ENCODE assay signal across 8 mouse cellular contexts in the genomic region with DNA sequence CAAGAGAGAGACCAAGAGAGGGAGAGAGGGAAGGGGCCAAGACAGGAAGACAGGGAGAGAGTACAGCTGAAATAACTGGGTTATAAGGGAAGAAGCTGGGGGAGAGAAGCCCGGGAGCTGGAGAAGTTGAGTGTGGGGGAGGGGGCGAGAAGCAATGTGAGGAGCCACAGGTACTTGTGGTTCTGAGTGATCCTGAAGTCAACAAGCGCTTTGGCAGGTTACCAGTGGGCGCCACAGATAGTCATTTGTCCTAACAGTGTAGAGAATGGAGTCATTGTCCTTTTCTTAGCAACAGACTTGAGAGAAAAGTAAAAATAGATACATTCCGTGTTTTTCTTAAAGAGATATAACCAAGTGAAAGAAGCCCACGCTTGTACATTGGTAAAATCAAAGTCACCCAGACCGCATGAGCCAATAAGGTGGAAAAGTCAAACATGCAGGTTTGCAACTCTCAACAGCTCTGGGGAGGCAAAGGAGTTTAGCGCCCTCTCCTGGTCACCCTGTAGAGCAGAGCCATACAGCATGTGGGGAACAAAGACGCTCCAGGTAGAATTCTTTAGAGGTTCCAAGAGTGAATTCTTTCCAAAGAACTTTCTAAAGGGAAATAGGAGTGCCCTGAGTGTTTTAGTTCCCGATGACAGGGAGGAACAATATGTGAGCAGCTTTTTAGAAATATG. TPM values are rescaled to one million over a fixed set of nuclear protein-coding genes. Genes with fewer than 3 reads are reported as not detected.
DNase-seq lines count a peak whose midpoint lies in the region; ATAC-seq and TF ChIP-seq lines count a peak whose summit lies in the region.

No protein-coding gene starts in this region.

- 48% methylated on average over 10 of the region's 10 CpGs for WGBS in kidney, adult 2 months
- WGBS in kidney, embryonic 14.5 days, result 62% methylated on average over 10 of the region's 10 CpGs

- peak; percentile 72 for TF ChIP-seq CTCF in kidney, adult 2 months (conservative IDR thresholded peaks at IDR 0.05; ENCODE audit: insufficient read depth, insufficient read length, low read depth, low read length)

- peak; percentile 57 for DNase-seq in kidney, adult 2 months
- peak; percentile 88 for DNase-seq in adipocyte (ENCODE audit: low spot score)
- DNase-seq in embryo, embryonic 11.5 days (ENCODE audit: low read depth, low spot score), result peak; percentile 32
- peak; percentile 20 to 23 for DNase-seq in left cerebral cortex, postnatal 36 days (ENCODE audit: low spot score in 2 of 2)
- peak; percentile 53 for DNase-seq in ovary, postnatal 14 days (ENCODE audit: low spot score)
- peak; percentile 58 for DNase-seq in thymus, postnatal 25 days

- no peaks in the 10 kb centered on the region for H3K27me3 ChIP-seq in kidney, adult 2 months (replicated peaks; ENCODE audit: control insufficient read depth, insufficient read depth, low read length)
- no peaks in the 10 kb centered on the region for H3K27me3 ChIP-seq in kidney, embryonic 14.5 days (ENCODE audit: control insufficient read depth, insufficient read depth, low read length)

- H3K36me3 ChIP-seq in kidney, adult 2 months (ENCODE audit: control insufficient read depth, insufficient read depth, low read length), result no peaks in the 10 kb centered on the region
- no peaks in the 10 kb centered on the region for H3K36me3 ChIP-seq in kidney, embryonic 14.5 days (ENCODE audit: control insufficient read depth, insufficient read depth, low read length)

- H3K4me1 ChIP-seq in kidney, adult 2 months (ENCODE audit: control insufficient read depth, insufficient read depth, low read length), result no peaks in the 10 kb centered on the region
- H3K4me1 ChIP-seq in kidney, embryonic 14.5 days (ENCODE audit: control insufficient read depth, insufficient read depth, low read length), result no peaks in the 10 kb centered on the region

- no peak overlapping the region for H3K4me2 ChIP-seq in kidney, embryonic 14.5 days (replicated peaks; ENCODE audit: low read depth, low read length)

- TF ChIP-seq POLR2A in kidney, adult 2 months (IDR thresholded peaks at IDR 0.05; ENCODE audit: low read depth, low read length), result no peak

- H3K4me3 ChIP-seq in kidney, adult 2 months (ENCODE audit: insufficient read depth, low read depth, low read length), result no peak overlapping the region
- no peak overlapping the region for H3K4me3 ChIP-seq in kidney, embryonic 14.5 days (ENCODE audit: low read length)

- no peak overlapping the region for H3K27ac ChIP-seq in kidney, adult 2 months (ENCODE audit: insufficient read depth, low read depth, low read length)
- no peak overlapping the region for H3K27ac ChIP-seq in kidney, embryonic 14.5 days (ENCODE audit: low read depth, low read length)

- H3K9ac ChIP-seq in kidney, embryonic 14.5 days (ENCODE audit: low read depth, low read length), result no peak overlapping the region

- intact Hi-C loops in left cerebral cortex, postnatal 36 days (cut with DNase I), result loop anchor here (5.0 kb wide), 3 partner anchors 44 to 74 kb away; partner anchors contain the start of genes Ess2 and Slc25a1

- peaks cover 14% of the 10 kb centered on the region for H3K9me3 ChIP-seq in kidney, embryonic 14.5 days (ENCODE audit: control insufficient read depth, low read length)

- no peak for ATAC-seq in kidney, embryonic 14.5 days (ENCODE audit: low FRiP score, low TSS enrichment)
- ATAC-seq in hematopoietic stem cell, adult 5-6 weeks (replicated peaks in 1 of 2; ENCODE audit: insufficient read depth in 1 of 2, low FRiP score in 2 of 2, low TSS enrichment in 1 of 2, low read depth in 1 of 2, poor library complexity in 2 of 2, severe bottlenecking in 2 of 2), result peak; percentile 62 to 76; a peak in 3 of 4 replicates

RNA-seq across cellular contexts. Expression of gene Vpreb2, which starts 6.4 kb away (rescaled TPM):
- not detected in 2 replicates for polyA plus RNA-seq in kidney, adult 2 months (2012; rRNA removed)
- not detected in 2 replicates for polyA plus RNA-seq in kidney, embryonic 14.5 days (2014; fragmentation: Nextera tagmentation; extraction: Ambion mirVana)
- 2.0 TPM in 1 of 2 replicates, not detected in the other for total RNA-seq in hematopoietic stem cell, adult 5-6 weeks (2017)
- total RNA-seq in left cerebral cortex, postnatal 36 days (2021), result not detected

RNA-seq across cellular contexts. Expression of gene Slc25a1, which starts 58.6 kb away (rescaled TPM):
- 300 and 304 TPM in 2 replicates for polyA plus RNA-seq in kidney, adult 2 months (2012; rRNA removed)
- 62.6 and 78.3 TPM in 2 replicates for polyA plus RNA-seq in kidney, embryonic 14.5 days (2014; fragmentation: Nextera tagmentation; extraction: Ambion mirVana)
- total RNA-seq in hematopoietic stem cell, adult 5-6 weeks (2017), result 56.3 and 59.6 TPM in 2 replicates
- 10 to 100 TPM; 38.5 to 44.9 TPM for total RNA-seq in left cerebral cortex, postnatal 36 days (2021)

Comparison
In these comparisons a context has a peak if more than half of its experiments do, and no peak if none do; other contexts are left out.
1. DNase-seq: peak in every context shown above with its lines; median percentile 88 in adipocyte; 58 in thymus, postnatal 25 days; 57 in kidney, adult 2 months; 53 in ovary, postnatal 14 days; 32 in embryo, embryonic 11.5 days; 22 in left cerebral cortex, postnatal 36 days.